Mouse (Mus musculus): ENCODE measurements at regions not wholly inside any gene's neighbourhood (a gene's known extent, or its start where the extent isn't known, plus 50 kb on each side); places are given as distances from the start of the nearest gene placed in this dataset.

- Histone ChIP-seq H3K4me3 (replicated peaks) (no peak overlapping the region), H3K9me3 (no peaks in the 10 kb centered on the region), H3K4me1 (no peaks in the 10 kb centered on the region), H3K4me2 (no peak overlapping the region), H3K27ac (no peak overlapping the region), H3K36me3 (replicated peaks) (no peaks in the 10 kb centered on the region), H3K27me3 (no peaks in the 10 kb centered on the region), H3K9ac (no peak overlapping the region)
- ATAC-seq (ENCODE audit: low FRiP score): no peak
- 71% methylated on average over 3 of the region's 3 CpGs for WGBS
Measured at GRCm38 (mm10) chr13:115199166-115199565, 97.4 kb upstream of the Itga1 start.

DNA sequence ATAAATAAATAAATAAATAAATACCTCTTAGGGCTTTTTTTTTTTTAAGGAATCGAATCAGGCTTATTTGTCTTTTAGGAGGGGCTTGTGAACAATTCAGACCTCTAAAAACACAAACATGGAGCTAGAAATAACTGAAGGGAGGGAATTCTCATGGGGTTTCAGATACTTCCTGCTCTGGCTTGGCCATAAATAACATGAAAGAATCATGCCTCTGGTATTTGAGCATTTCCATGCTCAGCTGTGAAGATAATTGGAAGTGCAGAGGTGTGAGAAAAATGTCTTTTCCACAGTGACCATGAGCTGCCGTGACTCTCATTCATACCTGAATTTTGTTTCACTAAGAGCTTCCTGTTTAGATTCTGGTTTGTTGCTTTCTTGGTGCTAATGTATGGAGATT, 86.3 kb upstream of the Itga1 start:
- H3K36me3 ChIP-seq (replicated peaks): no peaks in the 10 kb centered on the region
- H3K27ac ChIP-seq: no peak overlapping the region
- no peak overlapping the region for H3K9ac ChIP-seq
- ATAC-seq (ENCODE audit: low FRiP score): no peak
- WGBS: 85% methylated on average over 2 of the region's 2 CpGs
- no peaks in the 10 kb centered on the region for H3K27me3 ChIP-seq
- no peaks in the 10 kb centered on the region for H3K9me3 ChIP-seq
- no peak overlapping the region for H3K4me2 ChIP-seq
- no peak overlapping the region for H3K4me3 ChIP-seq (replicated peaks)
- H3K4me1 ChIP-seq: no peaks in the 10 kb centered on the region; the same call in 1 of the 2 replicates

DNA sequence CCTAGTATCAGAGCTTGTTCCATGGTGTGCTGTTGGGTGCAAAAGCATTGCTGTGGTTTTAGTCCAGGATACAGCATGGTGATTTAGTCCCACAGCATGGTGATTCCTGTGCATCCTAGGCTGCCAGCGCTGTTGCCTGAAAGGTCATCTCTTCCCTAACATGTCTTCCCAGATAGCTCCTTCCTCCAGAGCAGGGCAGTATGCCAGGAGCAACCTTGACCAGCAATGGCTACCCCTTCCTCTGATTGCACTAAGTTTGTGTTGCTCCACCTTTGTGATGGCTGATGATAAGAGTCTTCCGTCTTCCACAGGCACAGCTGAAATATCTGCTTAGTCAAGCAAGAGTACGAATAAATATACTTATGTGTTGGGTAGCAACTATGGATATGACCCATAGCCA, 85.6 kb upstream of the Itga1 start:
- Histone ChIP-seq H3K9ac (no peak overlapping the region), H3K4me3 (replicated peaks) (no peak overlapping the region), H3K9me3 (no peaks in the 10 kb centered on the region), H3K4me2 (no peak overlapping the region), H3K4me1 (no peaks in the 10 kb centered on the region; the same call in 1 of the 2 replicates), H3K36me3 (replicated peaks) (no peaks in the 10 kb centered on the region), H3K27me3 (no peaks in the 10 kb centered on the region), H3K27ac (no peak overlapping the region)
- ATAC-seq (ENCODE audit: low FRiP score): no peak
- 89% methylated on average over 3 of the region's 3 CpGs for WGBS

- ATAC-seq (ENCODE audit: low FRiP score): no peak
- no peaks in the 10 kb centered on the region for H3K36me3 ChIP-seq (replicated peaks)
- no peak overlapping the region for H3K27ac ChIP-seq
- H3K27me3 ChIP-seq: no peaks in the 10 kb centered on the region
- H3K9me3 ChIP-seq: no peaks in the 10 kb centered on the region
- H3K4me2 ChIP-seq: no peak overlapping the region
- H3K4me3 ChIP-seq (replicated peaks): no peak overlapping the region
- H3K4me1 ChIP-seq: no peaks in the 10 kb centered on the region
- no peak overlapping the region for H3K9ac ChIP-seq
- 88% methylated on average over 6 of the region's 6 CpGs for WGBS
Measured at GRCm38 (mm10) chr13:115182211-115182870, 80.6 kb upstream of the Itga1 start.

DNA sequence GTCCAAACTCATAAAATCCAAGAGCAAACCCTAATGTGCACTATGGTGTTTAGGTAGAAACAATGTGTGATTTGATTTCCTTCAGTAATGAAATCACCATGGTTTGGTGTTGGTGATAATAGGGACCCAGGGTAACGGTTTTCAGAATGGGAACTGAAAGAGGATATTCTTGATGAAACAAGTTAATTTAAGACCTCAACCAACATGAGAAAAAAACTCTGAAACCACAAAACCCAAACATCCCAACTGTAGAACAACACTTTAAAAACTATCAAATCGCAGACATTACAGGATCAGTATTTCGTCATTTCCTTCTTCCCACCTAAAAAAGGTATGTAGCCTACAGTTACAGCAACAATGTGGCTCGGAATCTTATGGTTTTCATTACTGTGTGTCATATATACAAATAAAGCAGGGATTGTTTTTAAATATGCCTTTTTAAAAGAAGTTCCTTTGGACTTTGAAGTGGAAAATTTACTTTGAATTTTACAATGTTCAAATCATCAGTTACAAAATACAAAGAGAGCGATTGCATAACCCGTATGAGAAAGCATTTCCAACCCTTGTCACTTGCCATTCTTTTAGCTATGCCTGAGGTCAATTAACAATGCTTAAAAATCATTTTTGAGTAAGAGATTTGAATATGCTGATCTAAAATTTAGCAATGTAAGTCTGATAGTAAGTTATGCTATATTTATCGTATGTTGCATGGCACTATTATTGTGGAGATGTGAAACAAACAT, 76.6 kb upstream of the Itga1 start:
- Histone ChIP-seq H3K27me3 (no peaks in the 10 kb centered on the region), H3K27ac (no peak overlapping the region), H3K36me3 (replicated peaks) (no peaks in the 10 kb centered on the region), H3K4me1 (no peaks in the 10 kb centered on the region), H3K4me3 (replicated peaks) (no peak overlapping the region), H3K4me2 (no peak overlapping the region), H3K9ac (no peak overlapping the region), H3K9me3 (no peaks in the 10 kb centered on the region)
- 88% methylated on average over 7 of the region's 7 CpGs for WGBS
- no peak for ATAC-seq (ENCODE audit: low FRiP score)

- H3K4me1 ChIP-seq: no peaks in the 10 kb centered on the region
- no peak overlapping the region for H3K9ac ChIP-seq
- no peaks in the 10 kb centered on the region for H3K36me3 ChIP-seq (replicated peaks)
- WGBS: 83% methylated on average over 7 of the region's 7 CpGs
- ATAC-seq (ENCODE audit: low FRiP score): no peak
- H3K4me2 ChIP-seq: no peak overlapping the region
- no peaks in the 10 kb centered on the region for H3K27me3 ChIP-seq
- H3K4me3 ChIP-seq (replicated peaks): no peak overlapping the region
- no peak overlapping the region for H3K27ac ChIP-seq
- no peaks in the 10 kb centered on the region for H3K9me3 ChIP-seq
Measured at GRCm38 (mm10) chr13:115171347-115172062, 69.7 kb upstream of the Itga1 start.

DNA sequence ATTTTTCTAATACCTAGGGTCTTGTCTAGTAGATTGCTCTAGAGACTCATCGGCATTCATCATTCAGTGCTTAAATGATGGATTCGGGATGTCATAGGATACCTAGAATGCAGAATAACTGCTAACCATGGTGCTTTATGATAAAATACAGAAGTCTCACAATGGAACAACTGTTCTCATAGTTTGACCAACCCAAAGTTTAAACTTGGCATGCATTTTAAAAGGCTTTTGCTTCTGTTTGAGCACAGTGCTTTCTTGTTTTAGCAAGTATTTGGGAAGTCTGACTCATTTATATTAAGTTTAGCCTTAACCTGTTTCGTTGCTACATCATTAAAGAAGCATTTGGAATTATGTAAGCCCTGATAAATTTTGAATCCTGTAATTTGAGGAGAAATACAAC, 64.2 kb upstream of the Itga1 start:
- Histone ChIP-seq H3K36me3 (replicated peaks) (no peaks in the 10 kb centered on the region), H3K27ac (no peak overlapping the region), H3K27me3 (no peaks in the 10 kb centered on the region), H3K9ac (no peak overlapping the region), H3K9me3 (no peaks in the 10 kb centered on the region), H3K4me3 (replicated peaks) (no peak overlapping the region), H3K4me1 (no peaks in the 10 kb centered on the region), H3K4me2 (no peak overlapping the region)
- ATAC-seq (ENCODE audit: low FRiP score): no peak
- WGBS: 88% methylated on average over 3 of the region's 3 CpGs

DNA sequence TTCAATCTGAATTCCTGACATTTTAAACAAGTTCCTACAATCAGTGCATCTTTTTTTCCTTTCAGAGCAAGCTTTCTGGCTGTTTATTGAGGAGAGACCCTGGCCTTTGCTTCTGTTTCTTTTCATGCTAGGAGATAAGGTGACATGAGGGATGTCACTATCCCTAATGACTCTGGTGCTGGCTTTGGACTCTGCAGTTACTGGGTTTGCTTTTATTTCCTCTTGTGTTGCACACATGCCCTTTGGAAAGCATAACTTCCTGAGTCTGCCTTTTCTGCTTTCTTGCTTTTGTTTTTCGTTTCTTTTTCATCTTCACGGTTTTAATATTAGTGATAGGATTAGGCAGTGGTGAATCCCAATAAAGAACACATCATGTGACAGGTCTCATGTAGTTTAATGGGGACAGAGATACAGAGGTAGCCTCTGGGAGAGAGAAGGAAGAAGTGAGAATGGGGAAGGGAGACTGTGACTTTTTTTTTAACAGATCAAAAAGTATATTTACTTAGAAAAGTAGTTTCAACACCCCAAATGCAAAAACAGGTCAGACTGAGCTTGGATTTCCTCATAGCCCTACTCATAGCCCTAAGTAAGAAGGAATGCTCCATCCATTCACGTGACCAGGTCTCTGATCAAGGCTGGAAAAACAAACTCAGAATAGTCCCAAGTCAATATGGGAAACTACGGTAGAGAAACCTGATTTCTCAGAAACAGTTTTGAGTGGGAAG, 61.1 kb upstream of the Itga1 start:
- no peak overlapping the region for H3K9ac ChIP-seq
- no peaks in the 10 kb centered on the region for H3K4me1 ChIP-seq
- no peak for ATAC-seq (ENCODE audit: low FRiP score)
- H3K9me3 ChIP-seq: no peaks in the 10 kb centered on the region
- no peak overlapping the region for H3K4me2 ChIP-seq
- 86% methylated on average over 4 of the region's 4 CpGs for WGBS
- no peaks in the 10 kb centered on the region for H3K27me3 ChIP-seq
- no peak overlapping the region for H3K27ac ChIP-seq
- no peaks in the 10 kb centered on the region for H3K36me3 ChIP-seq (replicated peaks)
- H3K4me3 ChIP-seq (replicated peaks): no peak overlapping the region

DNA sequence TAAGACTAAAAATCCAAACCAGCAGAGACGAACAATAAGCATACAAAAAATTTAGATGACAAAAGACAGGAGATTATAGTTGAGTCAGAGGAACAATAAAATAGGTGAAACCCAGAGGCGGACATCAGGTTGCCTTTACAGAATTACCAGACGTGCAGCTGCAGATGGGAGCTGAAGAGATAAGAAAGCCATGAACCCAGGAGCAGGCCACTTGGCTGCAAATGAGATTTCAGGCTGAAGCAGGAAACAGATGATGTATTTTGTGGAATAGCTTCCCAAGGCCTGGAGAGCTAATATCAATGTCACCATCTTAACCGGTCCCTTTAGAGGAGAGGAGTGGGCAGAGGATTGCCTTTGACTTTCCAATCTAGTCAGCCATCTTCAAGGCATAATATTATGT, 57.6 kb upstream of the Itga1 start:
- H3K9ac ChIP-seq: no peak overlapping the region
- no peaks in the 10 kb centered on the region for H3K27me3 ChIP-seq
- 80% methylated on average over 4 of the region's 4 CpGs for WGBS
- no peaks in the 10 kb centered on the region for H3K36me3 ChIP-seq (replicated peaks)
- H3K4me3 ChIP-seq (replicated peaks): no peak overlapping the region
- no peaks in the 10 kb centered on the region for H3K9me3 ChIP-seq
- ATAC-seq (ENCODE audit: low FRiP score): no peak
- H3K4me1 ChIP-seq: no peaks in the 10 kb centered on the region
- no peak overlapping the region for H3K4me2 ChIP-seq
- H3K27ac ChIP-seq: no peak overlapping the region

Measured in forebrain, embryonic 12.5 days (tissue).